Mouse (Mus musculus) urinary bladder, postnatal 4 days (tissue): ENCODE measurements around the gene Ranbp9.

Experiments
- DNase-seq, 2 experiments: peaks; one replicate each; pipeline ENCODE4 v3.0.0; 2021 to 2022; ENCODE audit warnings: low spot score in 2 of 2

Gene Ranbp9

GRCm38 (mm10) chr13:43480957-43481858 is at the start of gene Ranbp9:
TSS of gene Ranbp9 (minus strand) at chr13:43481282.
- peak; percentile 71 to 76 for DNase-seq

DNA sequence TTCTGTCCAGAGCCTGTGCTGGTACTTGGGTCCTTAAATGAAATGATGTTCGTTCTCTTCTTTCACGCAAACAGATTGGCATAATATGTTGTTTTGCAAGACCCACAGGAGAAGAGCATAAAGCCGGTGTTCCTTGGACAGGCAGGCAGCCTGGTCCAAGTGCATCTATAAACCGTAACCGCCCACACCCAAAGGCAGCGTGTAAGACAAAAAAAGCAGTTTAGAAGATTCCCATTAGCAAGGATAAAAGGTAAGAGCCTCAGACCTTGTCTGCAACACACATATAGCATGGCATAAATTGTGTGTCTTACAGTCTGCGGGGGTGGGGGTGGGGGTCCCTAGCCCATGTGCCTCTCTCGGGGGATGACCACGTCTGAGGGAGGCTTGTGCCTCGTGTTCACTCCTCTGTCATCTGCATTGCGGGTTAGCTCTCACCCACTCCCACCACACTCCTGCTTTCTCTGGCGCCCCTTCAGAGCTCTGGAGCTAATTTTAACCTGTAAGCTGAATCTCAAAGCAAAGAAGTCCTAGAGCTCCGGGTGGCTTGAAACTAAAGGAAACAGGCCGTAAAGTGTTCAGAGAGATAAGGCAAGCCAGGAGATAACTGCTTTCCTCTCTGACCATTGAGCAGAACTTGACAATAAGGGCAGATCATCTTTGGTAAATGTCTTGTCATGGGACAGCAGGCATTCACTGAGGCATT is 49.2 kb upstream of the Ranbp9 start:
- no peak for DNase-seq

DNA sequence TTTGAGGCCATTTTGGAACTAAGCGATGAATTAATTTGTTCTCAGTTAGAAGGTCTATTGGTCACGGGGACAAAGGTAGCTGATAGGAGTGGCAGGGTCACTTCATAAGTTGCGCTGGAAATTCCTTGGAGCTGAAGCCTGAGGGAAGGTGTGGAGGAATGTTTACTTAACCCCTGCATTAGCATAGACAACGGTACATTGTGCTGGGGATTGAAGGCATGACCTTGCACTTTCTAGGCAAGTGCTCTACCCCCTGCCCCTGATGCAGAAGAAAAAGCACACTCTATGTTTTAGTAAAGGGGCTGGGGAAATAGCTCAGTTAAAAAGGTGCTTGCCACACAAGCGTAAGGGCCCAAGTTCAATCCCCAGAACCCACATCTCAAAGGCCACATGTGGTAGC is 45.2 kb upstream of the Ranbp9 start:
- DNase-seq = no peak

DNA sequence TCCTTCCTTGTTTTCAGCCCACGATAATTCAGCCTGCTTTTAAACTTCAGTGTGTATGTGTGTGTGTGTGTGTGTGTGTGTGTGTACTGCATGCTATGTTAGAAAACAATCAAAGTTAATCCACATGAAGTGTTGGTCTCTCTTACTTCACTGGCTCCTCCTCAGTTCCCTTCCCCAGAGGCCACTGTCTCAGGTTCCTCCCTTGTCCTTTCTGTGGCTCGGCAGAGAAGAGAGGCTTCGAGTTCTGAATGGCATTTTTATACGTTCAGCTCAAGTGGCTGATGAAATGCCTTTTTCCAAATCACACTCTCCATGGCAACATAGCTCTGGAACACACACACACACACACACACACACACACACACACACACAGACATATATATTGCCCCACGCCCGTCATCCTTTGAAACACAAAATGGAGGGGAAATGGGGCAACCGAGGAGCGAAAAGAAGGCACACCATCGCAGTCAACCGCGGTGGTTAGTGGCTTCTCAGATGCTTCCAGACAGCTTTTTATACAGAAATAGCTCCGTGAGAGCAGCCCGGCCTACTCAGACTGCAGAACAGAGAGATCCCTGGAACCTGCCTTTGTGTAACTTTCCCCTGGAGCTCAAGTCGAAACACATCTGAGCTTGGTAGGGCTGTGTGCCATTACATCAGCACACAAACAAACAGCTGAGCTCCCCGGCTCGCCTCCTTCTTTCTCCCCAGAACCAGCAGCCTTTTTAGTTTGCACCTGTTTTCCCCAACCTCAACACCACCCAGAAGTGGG is 44.5 kb upstream of the Ranbp9 start:
- DNase-seq = no peak

DNA sequence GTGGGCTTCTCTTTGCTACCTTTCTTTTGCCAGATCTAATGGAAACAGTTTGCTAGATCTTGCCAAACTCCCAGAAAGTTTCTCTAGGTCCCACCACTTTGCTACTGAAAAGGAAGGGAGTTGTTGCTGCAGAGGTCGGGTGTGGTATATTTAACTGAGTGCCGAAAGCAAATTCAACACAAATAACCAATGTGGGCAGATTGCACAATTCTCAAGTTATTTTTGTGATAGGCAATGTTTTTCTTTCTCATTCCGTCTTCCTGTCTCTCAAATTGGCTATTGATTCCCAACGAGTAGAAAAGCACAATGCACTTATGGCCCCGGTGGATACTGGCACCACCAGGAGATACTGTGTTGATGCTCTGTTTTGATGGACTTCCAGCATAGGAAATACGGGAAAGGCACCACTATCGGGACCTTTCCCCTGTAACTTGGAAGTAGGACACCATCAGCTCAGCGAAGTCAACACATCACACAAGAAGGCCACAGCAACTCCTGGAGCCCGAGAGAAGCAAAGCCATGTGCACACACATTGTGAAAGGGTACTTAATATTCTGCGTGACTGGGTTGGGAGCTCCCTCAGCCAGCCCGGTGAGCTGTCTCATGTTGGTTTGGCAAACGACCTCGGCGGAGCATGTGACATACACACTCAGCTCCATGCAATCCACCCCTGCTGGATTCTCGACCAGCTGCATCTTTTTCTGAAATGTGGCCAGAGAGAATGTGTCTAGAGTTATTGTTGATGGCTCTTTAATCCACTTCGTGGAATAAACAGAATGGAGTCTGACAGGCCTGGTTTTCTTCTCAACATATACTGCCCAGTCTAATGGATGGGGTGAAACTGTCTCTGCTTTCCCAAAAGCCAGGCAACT is 43.6 kb upstream of the Ranbp9 start:
- peak in 1 of 2 experiments; percentile 54 for DNase-seq

DNA sequence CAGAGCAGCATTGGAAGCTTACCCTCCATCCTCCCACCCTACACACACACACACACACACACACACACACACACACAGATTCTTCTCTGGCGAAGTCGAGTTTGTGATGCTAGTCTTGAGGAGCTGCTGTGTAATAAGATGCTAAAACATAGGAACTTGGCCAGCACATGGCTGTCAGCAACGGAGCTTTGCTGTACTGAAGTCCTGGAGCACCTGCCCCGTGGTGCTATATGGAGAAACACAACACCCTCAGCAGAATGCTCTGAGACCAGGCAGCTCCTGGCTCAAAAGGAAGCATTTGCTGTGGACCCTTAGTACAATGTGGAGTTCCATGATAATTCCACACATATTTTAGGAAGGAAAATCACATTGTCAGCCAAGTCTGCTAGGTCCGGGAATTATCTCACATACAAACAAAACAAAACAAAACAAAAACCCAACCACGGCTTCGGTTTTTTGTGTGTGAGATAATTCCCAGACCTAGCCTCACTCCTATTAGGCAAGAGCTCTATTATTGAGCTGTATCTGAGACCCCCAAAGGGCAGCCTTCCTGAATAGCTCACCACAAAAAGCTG is 42.9 kb upstream of the Ranbp9 start:
- no peak for DNase-seq

DNA sequence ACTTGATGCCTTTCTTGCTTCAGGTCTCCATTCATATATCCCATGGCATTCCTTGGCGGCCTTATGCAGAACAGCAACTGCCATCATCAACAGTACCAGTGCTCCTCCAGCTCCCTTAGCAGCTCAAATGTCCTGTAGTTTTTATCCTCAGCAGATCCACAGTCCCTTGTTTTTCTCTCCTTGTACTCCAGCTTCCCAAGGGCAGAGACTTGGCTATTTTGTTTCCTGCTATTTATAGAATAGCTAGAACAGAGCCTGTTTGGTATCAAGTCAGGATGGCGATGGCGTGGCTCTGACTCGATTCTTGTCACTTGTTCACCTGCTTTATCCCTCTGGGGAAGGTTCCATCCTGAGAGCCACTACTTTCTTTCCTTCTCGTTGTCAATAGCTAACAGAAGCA is 40.9 kb upstream of the Ranbp9 start:
- DNase-seq = no peak

GRCm38 (mm10) chr13:43519251-43519650 is 38.2 kb upstream of the Ranbp9 start:
- no peak for DNase-seq

DNA sequence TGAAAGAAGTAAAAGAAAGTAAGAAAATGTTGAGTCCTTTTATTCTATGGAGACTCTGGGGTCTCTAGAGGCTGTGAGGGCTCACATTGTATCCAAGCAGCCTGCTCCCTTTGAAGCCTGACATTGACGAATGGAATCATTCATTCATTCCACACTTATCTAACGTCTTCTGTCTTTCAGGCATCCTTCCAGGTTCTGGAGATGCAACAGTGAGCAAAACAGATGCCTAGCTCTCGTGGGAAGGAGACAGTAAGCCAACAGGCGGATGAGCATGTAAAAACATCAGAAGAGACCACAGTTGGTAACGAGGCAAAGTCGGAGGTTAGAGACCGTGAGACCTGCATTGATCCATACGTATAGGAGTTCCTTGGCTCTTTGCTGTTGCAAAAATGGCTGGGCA is 36.3 kb upstream of the Ranbp9 start:
- DNase-seq = no peak

DNA sequence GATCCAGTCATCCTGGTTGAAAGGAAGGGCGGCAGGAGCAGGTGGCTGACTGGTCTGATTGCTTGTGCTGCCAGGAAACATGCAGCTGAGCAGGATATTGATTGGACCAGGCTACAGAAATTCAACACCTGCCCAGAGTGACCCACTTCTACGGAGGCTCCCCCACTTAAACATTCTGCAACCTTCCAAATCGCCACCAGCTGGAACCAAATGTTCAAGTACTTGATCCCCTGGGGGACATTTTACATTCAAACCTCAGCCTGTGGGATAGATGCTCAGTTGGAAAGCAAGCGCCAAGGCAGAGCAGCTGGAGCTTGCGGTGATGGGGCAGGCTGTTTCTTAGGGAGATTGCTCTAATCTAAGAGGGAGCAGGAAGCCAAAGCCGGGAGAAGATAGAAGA is 35.8 kb upstream of the Ranbp9 start:
- no peak for DNase-seq

GRCm38 (mm10) chr13:43516119-43516518 is 35.0 kb upstream of the Ranbp9 start:
- DNase-seq = no peak

GRCm38 (mm10) chr13:43514950-43515358 is 33.9 kb upstream of the Ranbp9 start:
- DNase-seq = no peak

- DNase-seq = no peak
Measured at GRCm38 (mm10) chr13:43512736-43513135, 31.7 kb upstream of the Ranbp9 start.

- DNase-seq = no peak
Measured at GRCm38 (mm10) chr13:43505798-43506197, 24.7 kb upstream of the Ranbp9 start.

DNA sequence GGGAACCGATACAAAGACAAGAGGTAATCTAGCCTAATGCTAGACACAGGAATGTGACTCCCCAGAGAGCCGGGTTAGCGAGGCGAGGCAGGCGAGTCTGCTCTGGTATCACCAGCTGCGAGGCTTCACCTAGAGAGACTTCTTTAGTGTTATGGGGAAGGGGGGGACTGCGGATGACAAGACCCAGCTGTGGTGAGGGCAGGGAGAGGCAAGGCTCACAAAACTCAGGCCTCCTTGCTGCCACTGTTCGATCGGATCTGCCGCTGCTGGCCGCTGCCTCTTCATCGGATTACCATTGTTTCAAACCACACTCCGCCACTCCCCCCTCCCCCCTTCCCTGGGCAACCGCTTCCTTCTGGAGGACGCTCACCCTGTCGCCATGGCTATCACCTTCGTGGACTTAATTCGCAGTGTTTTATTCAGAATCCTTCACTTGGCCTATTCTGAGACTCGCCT is 22.3 kb upstream of the Ranbp9 start:
- DNase-seq = peak; percentile 56 to 75

DNA sequence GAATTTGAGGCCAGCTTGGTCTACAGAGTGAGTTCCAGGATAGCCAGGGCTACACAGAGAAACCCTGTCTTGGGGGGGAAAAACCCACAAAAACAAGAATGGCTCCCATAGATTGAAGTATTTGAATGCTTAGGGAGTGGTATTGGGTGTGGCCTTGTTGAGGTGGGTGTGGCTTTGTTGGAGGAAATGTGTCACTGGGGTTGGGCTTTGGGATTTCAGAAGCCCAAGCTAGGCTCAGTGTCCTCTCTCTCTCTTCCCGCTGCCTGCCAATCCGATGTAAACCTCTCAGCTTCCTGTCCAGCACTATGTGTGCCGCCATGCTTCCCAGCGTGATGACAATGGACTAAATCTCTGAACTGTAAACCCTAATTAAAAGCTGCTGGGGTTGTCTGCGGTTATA is 20.5 kb upstream of the Ranbp9 start:
- no peak for DNase-seq

DNA sequence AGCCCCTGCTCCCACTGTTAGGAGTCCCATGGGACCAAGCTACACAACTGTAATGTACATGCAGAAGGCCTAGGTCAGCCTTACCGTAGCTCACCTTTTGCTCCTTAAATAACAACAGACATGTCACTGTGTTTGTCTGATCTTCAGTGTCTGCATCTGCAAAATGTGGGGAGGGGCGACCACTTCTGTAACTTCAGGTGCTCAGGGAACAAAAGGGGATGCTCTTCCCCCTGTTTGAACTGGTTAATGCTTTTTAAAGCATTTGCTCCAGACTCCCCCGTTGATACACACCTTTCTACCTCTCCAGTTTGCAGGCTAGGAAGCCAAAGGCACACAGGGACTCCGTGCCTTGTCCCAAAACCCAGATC is 19.4 kb upstream of the Ranbp9 start:
- DNase-seq = no peak

GRCm38 (mm10) chr13:43499731-43500482 is 18.8 kb upstream of the Ranbp9 start:
- DNase-seq = no peak

DNA sequence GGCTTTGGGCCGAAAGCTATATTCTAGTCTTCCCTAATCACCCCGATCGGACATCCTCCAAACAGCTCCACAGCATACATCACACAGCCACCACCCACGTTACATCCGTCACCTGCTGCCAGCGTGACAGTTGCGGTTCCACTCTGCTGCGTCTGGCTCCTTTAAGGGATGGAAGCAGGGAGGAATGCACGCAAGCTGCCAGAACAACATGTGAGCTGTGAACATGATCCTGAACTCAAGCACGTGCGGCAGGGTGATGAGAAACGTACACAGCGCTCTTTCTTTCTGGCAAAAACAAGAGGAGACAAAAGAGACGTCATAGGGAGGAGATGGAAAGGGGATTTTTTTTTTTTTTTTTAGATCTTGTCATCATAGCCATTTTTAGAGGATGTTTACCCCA is 17.8 kb upstream of the Ranbp9 start:
- DNase-seq = no peak

- DNase-seq = no peak
Measured at GRCm38 (mm10) chr13:43497769-43498168, 16.7 kb upstream of the Ranbp9 start.
